Mouse (Mus musculus) CH12.LX (cell line): ENCODE measurements around the gene Pop5. TPM values are rescaled to one million over a fixed set of nuclear protein-coding genes. Genes with fewer than 3 reads are reported as not detected.

ENCODE experiments used
- DNase-seq: peaks from one replicate; pipeline ENCODE4 v3.0.0-alpha.2; 2013; ENCODE audit errors: extremely low read depth
- H3K27ac ChIP-seq: 2 replicates; pipeline ENCODE4 v1.5.1; 2012; ENCODE audit warnings: low read depth, mild to moderate bottlenecking, control low read depth, moderate library complexity; ENCODE audit not compliant: insufficient read depth
- H3K27me3 ChIP-seq: replicated peaks from 2 replicates; pipeline ENCODE3; 2012; ENCODE audit warnings: inconsistent platforms
- H3K36me3 ChIP-seq, 2 experiments: replicated peaks in 1 of 2; 2 replicates each; pipeline versions ENCODE3 to v1.6.1; 2012; ENCODE audit warnings: inconsistent platforms in 1 of 2, low read length in 1 of 2, mild to moderate bottlenecking in 1 of 2, mixed read lengths in 1 of 2, moderate library complexity in 1 of 2; ENCODE audit not compliant: control insufficient read depth in 1 of 2, insufficient read depth in 1 of 2
- H3K4me1 ChIP-seq, 2 experiments: 2 replicates each; pipeline ENCODE4 v1.6.1; 2012; ENCODE audit warnings: inconsistent platforms in 1 of 2, moderate library complexity in 1 of 2; ENCODE audit not compliant: insufficient read depth in 2 of 2, control insufficient read depth in 1 of 2
- H3K4me2 ChIP-seq: 2 replicates; pipeline ENCODE4 v1.6.1; 2012; ENCODE audit warnings: low read depth, mild to moderate bottlenecking, control low read depth; ENCODE audit not compliant: poor library complexity, insufficient read depth, severe bottlenecking
- H3K4me3 ChIP-seq, 3 experiments: fragments of 150-350 bp in 1 of 3; sonication (generic) in 1 of 3; replicated peaks in 1 of 3; 2 replicates each; pipeline versions ENCODE3 to v1.5.1; 2011 to 2012; ENCODE audit warnings: low read depth in 2 of 3, low read length in 2 of 3, mild to moderate bottlenecking in 2 of 3, moderate library complexity in 2 of 3, control low read depth in 1 of 3, improper control_type of control experiment in 1 of 3, inconsistent platforms in 1 of 3, mixed read lengths in 1 of 3; ENCODE audit not compliant: poor library complexity in 1 of 3
- H3K79me2 ChIP-seq: replicated peaks from 2 replicates; pipeline ENCODE4 v1.6.1; 2012; ENCODE audit warnings: mild to moderate bottlenecking, moderate library complexity; ENCODE audit not compliant: control insufficient read depth, poor library complexity, insufficient read depth, severe bottlenecking; ENCODE audit errors: extremely low read depth
- H3K9ac ChIP-seq: 2 replicates; pipeline ENCODE4 v1.6.1; 2012; ENCODE audit warnings: low read depth, mild to moderate bottlenecking, control low read depth, moderate library complexity; ENCODE audit not compliant: insufficient read depth
- H3K9me3 ChIP-seq: replicated peaks from 2 replicates; pipeline ENCODE3; 2012; ENCODE audit warnings: low read length, inconsistent platforms, mixed read lengths
- CHD1 ChIP-seq: IDR thresholded peaks from 2 replicates; pipeline ENCODE4 v1.6.1; 2012; ENCODE audit warnings: low read depth, low read length, improper control_type of control experiment, inconsistent platforms
- CHD2 ChIP-seq: IDR thresholded peaks from 2 replicates; pipeline ENCODE4 v1.6.1; 2011; ENCODE audit warnings: low read length, improper control_type of control experiment
- CTCF ChIP-seq, 2 experiments: IDR thresholded peaks in 1 of 2; conservative IDR thresholded peaks in 1 of 2; 2 replicates each; pipeline ENCODE4 v1.5.1; 2011 to 2012; ENCODE audit warnings: low read depth in 2 of 2, low read length in 2 of 2, improper control_type of control experiment in 1 of 2, inconsistent platforms in 1 of 2, mild to moderate bottlenecking in 1 of 2, moderate library complexity in 1 of 2
- HCFC1 ChIP-seq: IDR thresholded peaks from 2 replicates; pipeline ENCODE4 v1.6.1; 2012; ENCODE audit warnings: low read depth, mild to moderate bottlenecking, inconsistent platforms, low read length, improper control_type of control experiment
- KAT2A ChIP-seq: IDR thresholded peaks from 2 replicates; pipeline ENCODE4 v1.6.1; 2012; ENCODE audit warnings: low read length, improper control_type of control experiment, inconsistent platforms; ENCODE audit not compliant: insufficient replicate concordance
- MAX ChIP-seq: IDR thresholded peaks from 2 replicates; pipeline ENCODE4 v1.6.1; 2011; ENCODE audit warnings: low read length, improper control_type of control experiment
- MYC ChIP-seq: IDR thresholded peaks from 2 replicates; pipeline ENCODE4 v1.6.1; 2011; ENCODE audit warnings: low read depth, mild to moderate bottlenecking, improper control_type of control experiment, low read length
- PAX5 ChIP-seq: IDR thresholded peaks from 2 replicates; pipeline ENCODE4 v1.6.1; 2012; ENCODE audit warnings: low read length, inconsistent platforms, mixed read lengths
- USF1 ChIP-seq: IDR thresholded peaks from 2 replicates; pipeline ENCODE4 v1.6.1; 2014; ENCODE audit warnings: low read depth, mild to moderate bottlenecking, inconsistent platforms, low read length, improper control_type of control experiment
- USF2 ChIP-seq: conservative IDR thresholded peaks from 2 replicates; pipeline ENCODE4 v1.6.1; 2011; ENCODE audit warnings: low read depth, low read length, improper control_type of control experiment
- ZNF384 ChIP-seq: IDR thresholded peaks from 2 replicates; pipeline ENCODE4 v1.6.1; 2012; ENCODE audit warnings: low read depth, low read length, improper control_type of control experiment, inconsistent platforms
- dilution Hi-C: fragments of 300-500 bp; cut with MboI; formaldehyde crosslinking; loops from 2 replicates; pipeline ENCODE4 v1.14.3; 2020; ENCODE audit warnings: low sequenced_read_pairs; ENCODE audit not compliant: extremely low pct_unique_long_range_greater_than_20kb, extremely low pct_ligation_motif_present
- in situ Hi-C: fragments of 300-500 bp; cut with MboI; formaldehyde crosslinking; loops from 3 replicates; pipeline ENCODE4 v1.14.3; 2019; ENCODE audit warnings: low sequenced_read_pairs, low pct_ligation_motif_present, low pct_unique_long_range_greater_than_20kb, mixed read lengths
- polyA plus RNA-seq: library from polyadenylated mRNA; unstranded; fragments of >175 nt; gene quantifications from 2 replicates; pipeline ENCODE4 v1.2.1, GENCODE M21; 2012; ENCODE audit warnings: low read depth; ENCODE audit not compliant: insufficient read length
- total RNA-seq, 2 experiments: library from RNA; depleted of rRNA; stranded (reverse); fragments of 300-350 nt in 1 of 2; fragments of >200 nt in 1 of 2; gene quantifications; 2 replicates each; pipeline ENCODE4 v1.2.3; 2012 to 2014

Pop5 gene
- total and polyA plus RNA-seq, 3 experiments = 127 to 236 (median 156) TPM

DNA sequence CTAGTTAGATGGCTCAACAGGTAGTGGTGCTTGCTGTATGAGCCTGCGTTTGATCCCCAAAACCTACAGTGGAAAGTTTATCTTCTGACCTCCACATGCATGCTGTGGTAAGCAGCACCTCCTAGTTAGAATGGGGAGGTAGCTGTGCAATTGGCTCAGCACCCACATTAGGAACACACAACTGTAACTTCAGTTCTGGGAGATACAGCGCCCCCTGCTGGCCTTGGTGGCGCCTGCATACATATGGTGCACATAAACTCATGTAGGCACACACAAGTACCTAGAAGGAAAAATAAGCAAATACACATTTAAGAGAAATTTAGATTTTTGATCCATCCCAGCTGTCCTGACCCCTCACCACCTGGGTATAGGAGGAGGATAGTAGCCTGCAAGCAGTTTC lies 13.2 kb upstream of the Pop5 start:
- no peak overlapping the region for H3K27ac ChIP-seq
- H3K36me3 ChIP-seq = no peaks in the 10 kb centered on the region
- TF ChIP-seq MYC (no peak), CTCF (conservative IDR thresholded peaks at IDR 0.05 in 1 of 2, IDR thresholded peaks at IDR 0.05 in 1 of 2; ENCODE audit: low read depth in 2 of 2, low read length in 2 of 2) (peak; percentile 15 to 30; a peak in 2 of 4 replicates)
- H3K4me3 ChIP-seq = no peak overlapping the region
- no peaks in the 10 kb centered on the region for H3K27me3 ChIP-seq
- peaks cover 0 to 14% of the 10 kb centered on the region in 2 experiments; a peak in 2 of 4 replicates for H3K4me1 ChIP-seq
- peaks cover 13% of the 10 kb centered on the region for H3K9me3 ChIP-seq
- no peak overlapping the region for H3K4me2 ChIP-seq
- H3K9ac ChIP-seq = no peak overlapping the region
- dilution Hi-C loops = no loop called here
- in situ Hi-C loops = no loop called here
- DNase-seq = no peak
- H3K79me2 ChIP-seq = no peaks in the 10 kb centered on the region

DNA sequence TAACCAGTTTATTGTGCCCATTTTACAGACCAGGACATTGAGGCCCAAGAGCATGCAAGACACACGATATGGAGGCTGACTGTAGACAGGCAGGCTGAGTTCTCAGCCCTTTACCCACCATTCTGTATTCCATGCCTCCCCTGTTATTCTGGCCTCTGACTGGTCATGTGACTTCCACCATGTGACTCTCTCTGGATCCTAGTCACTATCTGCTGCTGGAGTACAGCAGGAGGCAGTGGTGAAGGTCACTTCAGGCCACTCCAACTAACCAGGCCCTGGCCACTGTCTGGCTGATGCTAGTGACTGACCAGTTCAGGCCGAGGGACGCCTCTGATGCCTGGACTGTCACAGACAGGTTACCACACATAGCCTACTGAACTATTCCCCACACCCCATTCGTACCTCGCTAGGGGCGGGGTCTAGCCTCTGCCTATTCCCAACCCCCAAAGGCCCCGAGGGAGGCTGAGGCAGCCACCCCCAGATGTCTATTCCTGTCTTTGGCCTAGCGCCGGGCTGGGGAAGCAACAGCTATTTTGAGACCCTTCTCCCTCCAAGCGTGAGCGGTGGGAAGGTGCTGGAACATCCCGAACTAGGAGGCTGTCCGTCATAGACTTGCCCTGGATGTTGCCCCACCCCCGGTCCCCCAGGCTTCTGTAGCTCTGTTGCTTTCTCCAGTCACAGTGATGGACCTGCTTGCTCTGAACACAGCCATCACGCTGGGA lies 4.6 kb upstream of the Pop5 start:
- no peaks in the 10 kb centered on the region for H3K79me2 ChIP-seq
- H3K4me2 ChIP-seq = no peak overlapping the region
- in situ Hi-C loops = no loop called here
- no peaks in the 10 kb centered on the region for H3K9me3 ChIP-seq
- dilution Hi-C loops = no loop called here
- TF ChIP-seq PAX5 = no peak
- peak; percentile 37 for TF ChIP-seq USF1
- TF ChIP-seq USF2 = no peak; the same call in 1 of the 2 replicates
- TF ChIP-seq HCFC1 = no peak
- TF ChIP-seq CHD2 = no peak
- peaks cover 12 to 20% of the 10 kb centered on the region in 2 experiments for H3K4me1 ChIP-seq
- H3K27ac ChIP-seq = no peak overlapping the region
- H3K4me3 ChIP-seq = no peak overlapping the region
- DNase-seq = no peak
- no peak overlapping the region for H3K9ac ChIP-seq
- H3K27me3 ChIP-seq = peaks cover 5% of the 10 kb centered on the region
- no peaks in the 10 kb centered on the region for H3K36me3 ChIP-seq

DNA sequence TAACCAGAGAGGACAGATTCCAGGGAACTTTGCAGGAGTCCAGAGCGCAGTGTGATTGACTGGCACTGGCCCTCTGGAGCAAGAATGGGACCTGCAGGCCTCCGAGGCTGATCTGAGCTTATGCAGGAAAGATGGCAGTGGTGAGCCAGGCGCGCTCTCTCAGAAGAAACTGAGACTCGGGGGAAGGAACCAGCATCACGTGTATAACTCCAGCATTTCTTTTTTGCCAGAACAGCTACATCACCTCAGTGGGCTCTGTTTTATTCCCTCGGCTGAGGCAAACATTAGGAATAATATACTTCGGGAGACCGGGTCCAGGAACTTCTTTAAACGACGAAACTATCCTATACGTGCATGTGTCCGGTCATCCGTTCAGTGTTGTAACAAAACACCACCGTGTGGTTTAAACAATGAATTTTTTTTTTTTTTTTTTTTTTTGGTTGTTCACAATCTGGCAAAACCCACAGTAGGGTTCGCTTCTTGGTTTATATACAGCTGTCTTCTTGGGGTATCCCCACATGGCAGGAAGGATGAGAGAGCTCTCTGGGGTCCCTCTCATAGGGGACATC lies 4.0 kb upstream of the Pop5 start:
- no peak overlapping the region for H3K9ac ChIP-seq
- no peaks in the 10 kb centered on the region for H3K9me3 ChIP-seq
- TF ChIP-seq CHD1 (no peak), ZNF384 (peak; percentile 93), MYC (0 out of 2 replicates have a peak, but pooled peaks have one; percentile 19), KAT2A (no peak), MAX (peak; percentile 41; the same call in 1 of the 2 replicates)
- in situ Hi-C loops (no loop called here), dilution Hi-C loops (no loop called here)
- H3K27me3 ChIP-seq = peaks cover 5% of the 10 kb centered on the region
- H3K79me2 ChIP-seq = no peaks in the 10 kb centered on the region
- no peak overlapping the region for H3K27ac ChIP-seq
- no peaks in the 10 kb centered on the region for H3K36me3 ChIP-seq
- no peak overlapping the region for H3K4me3 ChIP-seq
- DNase-seq = no peak
- H3K4me2 ChIP-seq = peak overlapping the region; percentile 23; the same call in 1 of the 2 replicates
- peaks cover 12 to 20% of the 10 kb centered on the region in 2 experiments for H3K4me1 ChIP-seq
